Mouse (Mus musculus): ENCODE results near the gene Nipal1.

GRCm38 (mm10) chr5:72621022-72621421 is 26.6 kb upstream of the Nipal1 start:
- no peak for TF ChIP-seq CTCF (IDR thresholded peaks at IDR 0.05; ENCODE audit: low read depth, low read length)
- TF ChIP-seq GATA1 (IDR thresholded peaks at IDR 0.05; ENCODE audit: borderline replicate concordance, low read length): no peak
- no peak for TF ChIP-seq GATA2 (IDR thresholded peaks at IDR 0.05; ENCODE audit: borderline replicate concordance, low read depth, low read length)
- TF ChIP-seq TAL1 (conservative IDR thresholded peaks at IDR 0.05; ENCODE audit: low read depth, low read length): no peak
- TF ChIP-seq POLR2AphosphoS5 (IDR thresholded peaks at IDR 0.05; ENCODE audit: insufficient replicate concordance, low read depth, low read length): no peak

Data from G1E (cell line).